Mouse (Mus musculus): ENCODE results near the gene Ltf. TPM values are rescaled to one million over a fixed set of nuclear protein-coding genes. Genes with fewer than 3 reads are reported as not detected.

Ltf gene
- not detected for polyA plus RNA-seq (2014; fragmentation: Illumina TruSeq; extraction: RNeasy Lipid Tissue Mini Kit (QIAGEN cat#74804); ENCODE audit: low read depth, low replicate concordance)

GRCm38 (mm10) chr9:111019022-111019421 is at the start of gene Ltf:
Ltf (plus strand) TSS chr9:111019271.

GRCm38 (mm10) chr9:110990204-110990603 is 28.9 kb upstream of the Ltf start, which contains the start of gene Rtp3:
Rtp3 (minus strand) TSS chr9:110990583.

GRCm38 (mm10) chr9:111056798-111057543 is 37.9 kb downstream of the Ltf start, which contains the start of gene Ccrl2:
Ccrl2 (minus strand) TSS chr9:111057519.

Other genes starting within 250 kb of the Ltf start
- gene Prss42, start 221.1 kb upstream of the Ltf start, polyA plus RNA-seq (2014; fragmentation: Illumina TruSeq; extraction: RNeasy Lipid Tissue Mini Kit (QIAGEN cat#74804); ENCODE audit: low read depth, low replicate concordance): not detected
- gene Prss44, start 205.3 kb upstream of the Ltf start, polyA plus RNA-seq (2014; fragmentation: Illumina TruSeq; extraction: RNeasy Lipid Tissue Mini Kit (QIAGEN cat#74804); ENCODE audit: low read depth, low replicate concordance): not detected
- gene Prss43, start 192.6 kb upstream of the Ltf start, polyA plus RNA-seq (2014; fragmentation: Illumina TruSeq; extraction: RNeasy Lipid Tissue Mini Kit (QIAGEN cat#74804); ENCODE audit: low read depth, low replicate concordance): not detected
- gene Prss45, start 184.7 kb upstream of the Ltf start, polyA plus RNA-seq (2014; fragmentation: Illumina TruSeq; extraction: RNeasy Lipid Tissue Mini Kit (QIAGEN cat#74804); ENCODE audit: low read depth, low replicate concordance): not detected
- gene Prss46, start 174.8 kb upstream of the Ltf start, polyA plus RNA-seq (2014; fragmentation: Illumina TruSeq; extraction: RNeasy Lipid Tissue Mini Kit (QIAGEN cat#74804); ENCODE audit: low read depth, low replicate concordance): not detected
- gene Prss50, start 161.3 kb upstream of the Ltf start, polyA plus RNA-seq (2014; fragmentation: Illumina TruSeq; extraction: RNeasy Lipid Tissue Mini Kit (QIAGEN cat#74804); ENCODE audit: low read depth, low replicate concordance): not detected
- 16.9 TPM for gene Als2cl, start 139.4 kb upstream of the Ltf start, polyA plus RNA-seq (2014; fragmentation: Illumina TruSeq; extraction: RNeasy Lipid Tissue Mini Kit (QIAGEN cat#74804); ENCODE audit: low read depth, low replicate concordance)
- 2.2 TPM for gene Tmie, start 139.2 kb upstream of the Ltf start, polyA plus RNA-seq (2014; fragmentation: Illumina TruSeq; extraction: RNeasy Lipid Tissue Mini Kit (QIAGEN cat#74804); ENCODE audit: low read depth, low replicate concordance)
- not detected for gene Fam240a, start 102.4 kb upstream of the Ltf start, polyA plus RNA-seq (2014; fragmentation: Illumina TruSeq; extraction: RNeasy Lipid Tissue Mini Kit (QIAGEN cat#74804); ENCODE audit: low read depth, low replicate concordance)
- gene Tdgf1, start 73.1 kb upstream of the Ltf start, polyA plus RNA-seq (2014; fragmentation: Illumina TruSeq; extraction: RNeasy Lipid Tissue Mini Kit (QIAGEN cat#74804); ENCODE audit: low read depth, low replicate concordance): not detected
- 288 TPM for gene Lrrc2, start 67.7 kb upstream of the Ltf start, polyA plus RNA-seq (2014; fragmentation: Illumina TruSeq; extraction: RNeasy Lipid Tissue Mini Kit (QIAGEN cat#74804); ENCODE audit: low read depth, low replicate concordance)
- 5.5 TPM for gene Rtp3, start 28.7 kb upstream of the Ltf start, polyA plus RNA-seq (2014; fragmentation: Illumina TruSeq; extraction: RNeasy Lipid Tissue Mini Kit (QIAGEN cat#74804); ENCODE audit: low read depth, low replicate concordance)
- gene Ccrl2, start 38.2 kb downstream of the Ltf start, polyA plus RNA-seq (2014; fragmentation: Illumina TruSeq; extraction: RNeasy Lipid Tissue Mini Kit (QIAGEN cat#74804); ENCODE audit: low read depth, low replicate concordance): 16.8 TPM
- 114 TPM for gene Lrrfip2, start 98.3 kb downstream of the Ltf start, polyA plus RNA-seq (2014; fragmentation: Illumina TruSeq; extraction: RNeasy Lipid Tissue Mini Kit (QIAGEN cat#74804); ENCODE audit: low read depth, low replicate concordance)

Data from heart, adult 10 weeks (tissue).